Mouse (Mus musculus): ENCODE data around the gene Olfr1164. TPM values are rescaled to one million over a fixed set of nuclear protein-coding genes. Genes with fewer than 3 reads are reported as not detected.

Gene Olfr1164
- not detected in 2 replicates for polyA plus RNA-seq (2015; fragmentation: Nextera tagmentation; extraction: Ambion mirVana)

GRCm38 (mm10) chr2:88093866-88094265 is at the start of gene Olfr1164:
TSS of gene Olfr1164 (minus strand) at chr2:88093966.
- no peaks in the 10 kb centered on the region for H3K9me3 ChIP-seq
- no peaks in the 10 kb centered on the region for H3K4me1 ChIP-seq
- H3K27ac ChIP-seq: no peak within 1 kb of the TSS
- no peak within 1 kb of the TSS for H3K4me3 ChIP-seq
- no peaks in the 10 kb centered on the region for H3K36me3 ChIP-seq
- ATAC-seq (ENCODE audit: borderline replicate concordance, extremely low read depth, low FRiP score, low TSS enrichment): no peak
- H3K27me3 ChIP-seq: no peaks in the 10 kb centered on the region
- no peak within 1 kb of the TSS for H3K9ac ChIP-seq
- H3K4me2 ChIP-seq: no peak within 1 kb of the TSS
- 61% methylated on average over 4 of the region's 4 CpGs for WGBS

- WGBS: 92% methylated on average over 1 of the region's 1 CpGs
- no peaks in the 10 kb centered on the region for H3K9me3 ChIP-seq
- H3K4me3 ChIP-seq: no peak within 1 kb of the TSS
- H3K27ac ChIP-seq: no peak within 1 kb of the TSS
- H3K27me3 ChIP-seq: no peaks in the 10 kb centered on the region
- no peaks in the 10 kb centered on the region for H3K4me1 ChIP-seq
- H3K4me2 ChIP-seq: no peak within 1 kb of the TSS
- no peak within 1 kb of the TSS for H3K9ac ChIP-seq
- ATAC-seq (ENCODE audit: borderline replicate concordance, extremely low read depth, low FRiP score, low TSS enrichment): no peak
- H3K36me3 ChIP-seq: no peaks in the 10 kb centered on the region
Measured at GRCm38 (mm10) chr2:88128172-88128571, 34.4 kb upstream of the Olfr1164 start, which contains the start of gene Olfr1166. TSS of gene Olfr1166 (minus strand) at chr2:88128272.

- Histone ChIP-seq H3K4me3 (no peak within 1 kb of the TSS), H3K36me3 (no peaks in the 10 kb centered on the region), H3K27me3 (no peaks in the 10 kb centered on the region), H3K4me2 (no peak within 1 kb of the TSS), H3K27ac (no peak within 1 kb of the TSS), H3K9me3 (no peaks in the 10 kb centered on the region), H3K4me1 (no peaks in the 10 kb centered on the region), H3K9ac (no peak within 1 kb of the TSS)
- no peak for ATAC-seq (ENCODE audit: borderline replicate concordance, extremely low read depth, low FRiP score, low TSS enrichment)
Measured at GRCm38 (mm10) chr2:88071730-88072129, 22.0 kb downstream of the Olfr1164 start, which contains the start of gene Olfr1163. TSS of gene Olfr1163 (minus strand) at chr2:88071830.

GRCm38 (mm10) chr2:88063587-88063986 is 30.2 kb downstream of the Olfr1164 start:
- Histone ChIP-seq H3K27me3 (no peaks in the 10 kb centered on the region), H3K4me1 (no peaks in the 10 kb centered on the region), H3K4me3 (no peak overlapping the region), H3K36me3 (no peaks in the 10 kb centered on the region), H3K27ac (no peak overlapping the region), H3K9ac (no peak overlapping the region), H3K4me2 (no peak overlapping the region), H3K9me3 (no peaks in the 10 kb centered on the region)
- 88% methylated on average over 2 of the region's 2 CpGs for WGBS
- no peak for ATAC-seq (ENCODE audit: borderline replicate concordance, extremely low read depth, low FRiP score, low TSS enrichment)

- Histone ChIP-seq H3K27ac (no peak within 1 kb of the TSS), H3K27me3 (no peaks in the 10 kb centered on the region), H3K9ac (no peak within 1 kb of the TSS), H3K9me3 (no peaks in the 10 kb centered on the region), H3K4me1 (no peaks in the 10 kb centered on the region), H3K4me2 (no peak within 1 kb of the TSS), H3K4me3 (no peak within 1 kb of the TSS), H3K36me3 (no peaks in the 10 kb centered on the region)
- 72% methylated on average over 1 of the region's 1 CpGs for WGBS
- no peak for ATAC-seq (ENCODE audit: borderline replicate concordance, extremely low read depth, low FRiP score, low TSS enrichment)
Measured at GRCm38 (mm10) chr2:88051029-88051428, 42.7 kb downstream of the Olfr1164 start, which contains the start of gene Olfr1162. TSS of gene Olfr1162 (minus strand) at chr2:88051129.

Other genes with a start within 250 kb of the Olfr1164 start
- not detected in 2 replicates for gene Olfr1150-ps1, start 250.0 kb downstream of the Olfr1164 start, polyA plus RNA-seq (2015; fragmentation: Nextera tagmentation; extraction: Ambion mirVana)
- gene Olfr1151, start 238.1 kb downstream of the Olfr1164 start, polyA plus RNA-seq (2015; fragmentation: Nextera tagmentation; extraction: Ambion mirVana): not detected in 2 replicates
- gene Olfr1152, start 227.5 kb downstream of the Olfr1164 start, polyA plus RNA-seq (2015; fragmentation: Nextera tagmentation; extraction: Ambion mirVana): not detected in 2 replicates
- not detected in 2 replicates for gene Olfr1153, start 199.0 kb downstream of the Olfr1164 start, polyA plus RNA-seq (2015; fragmentation: Nextera tagmentation; extraction: Ambion mirVana)
- not detected in 2 replicates for gene Olfr1154, start 188.8 kb downstream of the Olfr1164 start, polyA plus RNA-seq (2015; fragmentation: Nextera tagmentation; extraction: Ambion mirVana)
- gene Olfr1155, start 148.8 kb downstream of the Olfr1164 start, polyA plus RNA-seq (2015; fragmentation: Nextera tagmentation; extraction: Ambion mirVana): not detected in 2 replicates
- gene Olfr1156, start 140.9 kb downstream of the Olfr1164 start, polyA plus RNA-seq (2015; fragmentation: Nextera tagmentation; extraction: Ambion mirVana): not detected in 2 replicates
- gene Olfr1157, start 125.7 kb downstream of the Olfr1164 start, polyA plus RNA-seq (2015; fragmentation: Nextera tagmentation; extraction: Ambion mirVana): not detected in 2 replicates
- gene Olfr74, start 119.3 kb downstream of the Olfr1164 start, polyA plus RNA-seq (2015; fragmentation: Nextera tagmentation; extraction: Ambion mirVana): not detected in 2 replicates
- not detected in 2 replicates for gene Olfr1158, start 103.9 kb downstream of the Olfr1164 start, polyA plus RNA-seq (2015; fragmentation: Nextera tagmentation; extraction: Ambion mirVana)
- not detected in 2 replicates for gene Olfr1160, start 85.7 kb downstream of the Olfr1164 start, polyA plus RNA-seq (2015; fragmentation: Nextera tagmentation; extraction: Ambion mirVana)
- not detected in 2 replicates for gene Olfr1161, start 71.2 kb downstream of the Olfr1164 start, polyA plus RNA-seq (2015; fragmentation: Nextera tagmentation; extraction: Ambion mirVana)
- 0.05 TPM in 1 of 2 replicates, not detected in the other for gene Olfr73, start 56.3 kb downstream of the Olfr1164 start, polyA plus RNA-seq (2015; fragmentation: Nextera tagmentation; extraction: Ambion mirVana)
- not detected in 2 replicates for gene Olfr1162, start 42.8 kb downstream of the Olfr1164 start, polyA plus RNA-seq (2015; fragmentation: Nextera tagmentation; extraction: Ambion mirVana)
- gene Olfr1163, start 22.1 kb downstream of the Olfr1164 start, polyA plus RNA-seq (2015; fragmentation: Nextera tagmentation; extraction: Ambion mirVana): not detected in 2 replicates
- not detected in 2 replicates for gene Olfr1166, start 34.3 kb upstream of the Olfr1164 start, polyA plus RNA-seq (2015; fragmentation: Nextera tagmentation; extraction: Ambion mirVana)
- not detected in 2 replicates for gene Olfr1167, start 61.2 kb upstream of the Olfr1164 start, polyA plus RNA-seq (2015; fragmentation: Nextera tagmentation; extraction: Ambion mirVana)
- gene Olfr1168, start 87.9 kb upstream of the Olfr1164 start, polyA plus RNA-seq (2015; fragmentation: Nextera tagmentation; extraction: Ambion mirVana): not detected in 2 replicates
- gene Olfr1170, start 134.4 kb upstream of the Olfr1164 start, polyA plus RNA-seq (2015; fragmentation: Nextera tagmentation; extraction: Ambion mirVana): not detected in 2 replicates
- not detected in 2 replicates for gene Olfr1173, start 185.9 kb upstream of the Olfr1164 start, polyA plus RNA-seq (2015; fragmentation: Nextera tagmentation; extraction: Ambion mirVana)
- not detected in 2 replicates for gene Olfr1174-ps, start 221.2 kb upstream of the Olfr1164 start, polyA plus RNA-seq (2015; fragmentation: Nextera tagmentation; extraction: Ambion mirVana)
- not detected in 2 replicates for gene Olfr1175-ps, start 233.2 kb upstream of the Olfr1164 start, polyA plus RNA-seq (2015; fragmentation: Nextera tagmentation; extraction: Ambion mirVana)
- gene Olfr1176, start 242.8 kb upstream of the Olfr1164 start, polyA plus RNA-seq (2015; fragmentation: Nextera tagmentation; extraction: Ambion mirVana): not detected in 2 replicates

Data from lung, embryonic 15.5 days (tissue).